Mouse (Mus musculus) layer of hippocampus, adult 11-12 months (tissue): Measurements from ENCODE around the gene Hltf.
A peak's percentile ranks its signal among the peaks of the same experiment; 100 is the strongest.
"Not testable (repeated sequence)": the region's sequence is repeated elsewhere in the genome, so short reads cannot be mapped to it uniquely, and the experiment has no call there.

Source experiments
- DNase-seq: peaks from one replicate; pipeline ENCODE4 v3.0.0; 2022; ENCODE audit warnings: low spot score

Hltf gene

DNA sequence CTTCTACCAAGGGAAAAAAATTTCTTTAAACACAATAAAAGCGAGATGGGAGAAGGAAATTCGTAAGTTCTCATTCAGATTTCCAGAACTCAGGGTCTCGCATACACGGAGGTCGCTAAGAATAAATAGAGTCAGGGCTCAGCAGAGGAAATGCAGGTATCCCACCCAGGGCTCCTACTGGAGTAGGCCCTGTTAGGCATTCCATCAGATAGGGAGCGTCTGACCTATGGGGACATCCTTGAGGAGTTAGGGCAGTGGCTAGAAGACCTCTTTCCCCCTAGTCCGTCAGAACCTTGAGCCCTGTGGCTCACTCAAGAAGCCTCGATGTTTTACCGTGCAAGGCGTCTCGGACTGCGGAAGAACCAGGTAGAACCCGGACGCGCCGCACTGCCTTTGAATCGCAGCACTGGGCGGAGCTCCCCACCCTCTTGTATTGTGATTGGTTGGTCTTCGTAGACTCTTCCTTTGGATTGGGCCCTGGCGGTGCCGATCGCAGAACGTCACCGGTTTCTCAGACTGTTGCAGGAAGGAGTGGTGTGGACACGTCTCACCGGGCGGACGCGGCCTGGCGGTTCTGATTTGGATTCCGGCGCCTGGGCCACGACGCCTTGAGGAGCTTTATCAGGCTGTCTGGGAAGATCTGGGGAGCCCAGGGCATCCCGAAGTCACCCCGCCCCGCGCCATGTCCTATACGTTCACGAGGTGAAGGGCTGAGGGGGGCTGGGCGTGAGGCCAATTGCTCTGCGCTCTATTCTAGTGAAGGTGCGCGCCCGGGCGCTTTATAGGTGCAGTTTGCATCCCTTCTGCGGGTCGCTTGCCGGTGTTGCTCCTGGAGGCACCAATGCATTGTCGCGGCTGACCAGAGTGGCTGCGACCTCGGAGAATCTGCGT lies at the start of gene Hltf:
Hltf (plus strand) TSS at position 506 of the 891 bp plus-strand sequence.
- DNase-seq: peak; percentile 96

DNA sequence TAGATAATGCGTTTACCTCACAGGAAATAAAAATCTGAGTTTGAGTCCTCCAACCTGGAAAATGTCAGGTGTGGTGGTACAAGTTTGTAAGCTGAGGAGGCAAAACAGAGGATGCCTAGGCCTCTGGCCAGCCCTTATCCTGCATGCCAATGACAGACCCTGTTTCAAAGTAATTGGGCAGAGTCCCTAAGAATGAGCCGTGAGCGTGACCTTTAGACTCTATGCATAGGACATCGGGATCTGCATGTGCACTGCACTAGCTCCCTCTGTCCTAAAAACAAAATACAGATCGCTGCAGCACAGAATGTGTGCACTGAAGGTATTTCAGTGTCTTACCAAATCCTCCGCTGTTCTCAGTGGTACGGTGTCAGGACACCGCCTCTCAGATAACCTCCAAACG lies 47.1 kb upstream of the Hltf start:
- no peak for DNase-seq

DNA sequence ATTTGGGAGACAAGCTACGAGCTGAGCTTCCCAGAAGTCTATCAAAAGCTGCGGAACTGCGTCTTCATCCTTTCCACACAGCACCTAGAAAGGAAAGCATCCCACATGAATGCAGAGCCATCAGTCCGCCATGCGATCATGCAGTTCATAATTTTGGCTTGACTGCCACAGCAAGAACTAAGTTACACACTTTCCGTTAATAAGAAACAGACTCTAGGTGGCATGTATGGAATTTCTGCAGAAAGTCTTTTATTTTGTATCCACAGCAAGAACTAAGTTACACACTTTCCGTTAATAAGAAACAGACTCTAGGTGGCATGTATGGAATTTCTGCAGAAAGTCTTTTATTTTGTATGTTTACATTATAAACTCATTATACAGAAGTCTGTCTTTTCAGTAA lies 46.7 kb upstream of the Hltf start:
- not testable (repeated sequence) for DNase-seq

DNA sequence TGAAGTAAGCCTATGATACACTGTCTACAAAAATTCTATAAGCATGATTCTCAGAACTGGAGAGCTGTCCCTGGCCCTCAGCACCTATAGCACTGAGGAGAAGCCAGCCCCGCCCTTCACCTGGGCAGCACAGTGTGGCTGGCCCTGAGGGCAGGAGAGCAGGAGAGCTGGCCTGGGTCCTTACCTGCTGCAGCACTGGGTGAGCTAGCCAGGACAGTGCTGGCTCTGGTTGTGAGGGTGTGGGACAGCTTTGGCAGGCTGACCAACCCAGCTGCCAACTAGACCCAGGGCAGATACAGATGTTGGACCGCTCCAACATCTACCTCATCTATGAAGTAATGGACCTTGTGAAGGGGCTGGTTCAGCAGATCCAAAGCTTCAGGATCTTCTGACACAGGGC lies 43.2 kb upstream of the Hltf start:
- DNase-seq: no peak

DNA sequence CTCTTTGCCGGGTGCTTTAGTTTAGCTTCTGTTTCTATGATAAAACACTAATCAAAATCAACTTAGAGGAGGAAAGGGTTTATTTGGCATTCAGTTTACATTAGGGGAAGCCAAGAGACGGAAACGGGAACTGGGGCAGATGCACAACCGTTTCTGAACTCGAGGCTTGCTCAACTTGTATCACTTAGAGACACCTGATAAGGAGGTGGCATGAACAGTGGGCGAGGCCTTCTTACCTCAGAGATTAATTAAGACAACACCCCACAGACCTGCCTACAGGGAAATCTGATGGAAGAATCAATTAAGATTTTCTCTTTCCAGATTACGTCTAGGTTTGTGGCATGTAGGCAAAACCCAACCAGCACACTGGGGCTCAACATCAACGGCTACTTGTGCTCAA lies 39.5 kb upstream of the Hltf start:
- no peak for DNase-seq

DNA sequence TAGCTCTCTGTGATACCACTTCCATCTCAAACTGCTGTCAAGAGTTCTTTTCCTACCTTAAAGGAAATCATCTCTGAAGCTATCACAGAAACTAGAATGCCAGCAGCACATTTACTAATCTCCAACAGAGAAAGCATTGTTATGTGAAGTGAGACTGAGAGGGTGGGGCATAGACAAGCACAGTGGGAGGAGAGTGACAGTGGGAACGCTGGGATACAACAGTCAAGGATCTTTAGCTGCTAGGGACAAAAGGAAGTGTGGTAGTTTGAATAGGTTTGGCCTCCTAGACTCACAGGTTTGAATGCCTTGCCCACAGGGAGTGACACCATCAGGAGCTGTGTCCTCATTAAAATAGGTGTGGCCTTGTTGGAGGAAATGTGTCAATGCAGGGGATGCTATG lies 33.8 kb upstream of the Hltf start:
- no peak for DNase-seq

DNA sequence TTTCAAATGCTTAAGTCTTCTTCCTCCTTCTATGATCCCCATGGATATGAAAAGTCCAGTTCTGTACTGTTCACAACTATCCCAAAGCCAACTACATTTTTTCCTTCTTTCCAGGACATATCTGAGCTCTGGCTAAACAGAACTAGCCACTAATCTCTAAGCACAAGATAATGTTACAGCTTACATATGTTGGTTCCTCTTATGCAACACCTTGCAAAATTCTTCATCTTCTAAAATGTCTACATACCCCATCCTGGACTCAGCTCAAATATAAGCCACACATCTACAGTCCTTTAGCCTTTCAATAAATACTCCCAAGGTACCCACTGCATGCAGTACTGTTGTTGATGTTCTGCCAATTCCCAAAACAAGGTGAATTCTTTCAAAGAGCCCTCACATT lies 31.1 kb upstream of the Hltf start:
- no peak for DNase-seq

DNA sequence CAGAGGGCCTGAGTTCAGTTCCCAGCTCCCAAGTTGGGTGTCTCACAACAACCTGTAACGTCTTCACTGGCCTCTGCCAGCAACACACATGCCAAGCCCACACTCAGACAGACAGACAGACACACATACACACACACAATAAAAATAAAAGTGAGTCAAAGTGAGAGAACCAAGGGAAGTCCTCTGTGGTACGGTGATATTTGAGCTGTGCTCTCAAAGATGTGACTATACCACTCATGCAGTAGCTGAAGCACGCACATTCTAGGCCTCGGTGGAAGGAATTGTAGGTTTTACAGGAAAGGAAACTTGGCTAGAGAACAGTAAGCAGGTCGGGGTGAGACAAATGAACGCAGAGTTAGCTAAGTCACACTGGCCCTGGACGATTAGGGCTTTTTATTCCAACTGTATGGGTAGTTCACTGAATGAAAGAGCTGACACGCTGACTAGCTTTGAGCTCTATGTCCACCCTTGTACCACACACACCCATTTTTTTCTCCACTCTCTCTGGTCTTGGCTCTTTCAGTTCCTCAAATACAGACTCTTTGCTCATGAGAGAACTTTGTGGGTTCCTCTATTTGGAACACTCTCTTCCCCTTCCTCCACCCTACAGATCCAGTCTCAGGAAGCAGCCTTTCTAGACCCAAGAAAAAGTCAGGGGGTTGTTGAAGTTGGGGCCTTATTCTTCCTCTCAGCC lies 30.5 kb upstream of the Hltf start:
- DNase-seq: no peak

DNA sequence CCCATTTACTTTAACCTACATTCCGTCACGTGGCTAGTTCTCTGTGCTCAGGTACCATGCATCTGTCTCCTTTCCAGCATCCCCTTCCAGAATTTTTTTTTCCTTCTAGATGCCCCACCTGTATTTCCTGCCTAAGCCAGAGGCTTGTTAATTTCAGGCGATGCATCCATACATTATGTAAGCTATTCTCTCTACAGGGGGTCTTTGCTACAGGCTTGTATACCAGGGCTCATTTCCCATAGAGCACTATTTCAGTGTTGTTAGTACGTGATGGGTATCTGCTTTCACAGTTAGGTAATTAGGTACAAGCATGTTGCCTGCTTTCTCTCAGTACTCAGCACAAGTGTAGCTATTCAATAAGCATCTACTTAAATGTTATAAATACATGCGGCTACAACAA lies 29.8 kb upstream of the Hltf start:
- no peak for DNase-seq

DNA sequence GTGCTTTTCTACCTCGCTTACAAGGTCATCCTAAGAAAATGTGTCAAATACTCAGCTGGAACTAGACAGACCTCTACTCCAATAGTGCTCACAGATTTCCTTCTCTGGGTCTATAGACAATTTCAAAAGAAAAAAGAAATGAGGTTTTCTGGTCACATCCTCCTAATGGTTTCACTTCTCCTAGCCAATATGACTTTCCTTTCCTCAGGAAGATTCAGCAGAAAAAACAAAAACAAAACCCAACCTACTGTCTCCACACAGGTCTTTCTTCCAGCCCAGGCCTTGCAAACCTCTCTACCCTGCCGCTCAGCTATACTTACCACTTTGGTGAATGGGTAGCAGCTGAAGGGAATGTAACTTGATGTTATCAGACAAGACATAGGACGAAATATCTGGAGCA lies 29.0 kb upstream of the Hltf start:
- DNase-seq: no peak

DNA sequence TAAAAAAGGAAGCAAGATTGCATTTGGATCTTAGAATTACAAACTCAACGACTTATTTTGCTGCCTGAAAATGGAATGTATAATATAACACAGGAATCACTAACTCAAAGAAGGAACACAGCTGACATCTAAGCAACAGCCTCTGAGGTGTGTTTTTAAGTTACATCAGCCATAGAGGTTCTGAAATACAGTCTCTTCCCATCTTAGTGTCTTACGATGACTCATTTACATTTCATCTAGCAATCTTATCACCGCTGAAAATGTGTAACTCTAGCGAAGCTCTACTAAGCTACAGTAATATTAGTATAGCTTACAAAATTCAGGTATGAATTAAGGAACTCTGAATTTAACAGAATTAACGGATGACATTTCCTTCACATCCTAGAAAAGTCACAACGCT lies 26.8 kb upstream of the Hltf start:
- DNase-seq: no peak

DNA sequence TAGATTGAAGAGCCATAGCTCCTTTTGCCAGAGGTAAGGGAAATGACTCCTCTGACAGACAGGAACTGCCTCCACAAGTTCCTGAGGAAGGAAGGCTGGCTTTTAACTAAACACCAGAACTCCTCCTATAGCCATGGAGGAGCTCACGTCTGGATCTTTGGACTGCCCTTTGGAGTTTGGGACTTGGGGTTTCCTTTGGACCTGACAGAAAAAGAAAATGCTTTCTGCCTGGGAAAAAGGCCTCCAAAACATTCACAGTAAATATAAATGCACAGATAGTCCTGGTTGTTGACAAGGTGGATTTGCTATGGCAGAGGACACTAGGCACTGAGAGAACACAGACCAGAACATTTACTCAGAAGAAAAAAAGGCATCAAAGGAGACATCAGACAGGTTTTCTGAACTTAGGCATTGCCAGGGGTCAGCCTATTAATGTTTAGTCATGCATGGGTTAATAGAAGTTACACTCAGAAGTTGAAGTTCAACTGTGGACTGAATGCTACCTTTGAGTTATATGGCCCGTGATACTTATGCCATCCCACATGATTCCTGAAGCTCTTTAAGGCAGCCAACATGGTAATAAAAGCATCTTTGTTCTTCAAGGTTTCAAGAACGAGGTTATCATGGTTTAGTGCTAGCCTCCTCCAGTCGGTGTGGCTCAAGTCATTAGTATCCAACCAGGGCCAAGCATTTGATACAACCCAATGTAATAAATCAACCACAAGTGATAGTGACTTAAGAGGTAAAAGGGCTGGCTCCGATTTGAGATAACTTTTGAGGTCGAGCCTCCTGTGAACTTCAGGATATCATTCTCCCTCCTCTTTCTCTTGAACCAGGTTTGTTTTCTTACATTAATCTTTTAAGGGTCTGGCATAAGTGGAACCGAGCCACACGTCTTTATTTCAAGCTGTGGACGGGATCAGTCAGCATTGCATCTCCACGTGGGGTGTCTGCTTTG lies 23.6 kb upstream of the Hltf start:
- DNase-seq: no peak

DNA sequence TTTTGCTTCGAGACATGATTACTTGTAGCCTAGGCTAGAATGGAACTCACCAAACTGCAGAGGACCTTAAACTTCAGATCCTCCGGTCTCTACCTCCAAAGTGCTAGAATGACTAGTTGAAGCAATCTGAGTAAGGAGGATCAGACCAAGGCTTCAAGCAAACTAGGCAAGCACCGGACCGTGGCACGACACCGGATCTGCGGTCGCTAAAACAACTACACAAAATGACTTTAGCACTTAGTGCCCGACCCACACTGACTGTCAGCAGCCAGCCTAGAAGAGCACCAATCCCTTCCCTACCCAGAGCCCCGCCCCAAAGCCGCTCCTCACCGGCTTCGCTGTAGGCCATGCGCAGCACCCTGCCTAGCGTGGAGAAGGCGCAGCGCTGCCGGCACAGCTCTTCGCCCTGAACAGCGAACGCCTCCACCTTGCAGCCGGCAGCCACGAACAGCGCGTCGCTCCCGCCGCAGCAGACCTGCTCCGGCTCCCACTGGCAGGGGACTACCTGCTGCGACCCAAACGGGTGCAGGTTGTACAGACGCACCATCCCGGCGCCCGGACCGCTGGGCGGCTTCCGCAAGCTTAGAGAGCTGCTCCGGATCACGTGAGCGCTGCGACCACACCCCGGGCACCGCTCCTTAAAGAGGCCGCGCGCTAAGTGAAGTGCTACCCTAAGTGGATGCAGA lies 22.7 kb upstream of the Hltf start, which contains the start of gene Hps3:
Hps3 (minus strand) TSS at position 597 of the 686 bp plus-strand sequence.
- peak; percentile 90 for DNase-seq

DNA sequence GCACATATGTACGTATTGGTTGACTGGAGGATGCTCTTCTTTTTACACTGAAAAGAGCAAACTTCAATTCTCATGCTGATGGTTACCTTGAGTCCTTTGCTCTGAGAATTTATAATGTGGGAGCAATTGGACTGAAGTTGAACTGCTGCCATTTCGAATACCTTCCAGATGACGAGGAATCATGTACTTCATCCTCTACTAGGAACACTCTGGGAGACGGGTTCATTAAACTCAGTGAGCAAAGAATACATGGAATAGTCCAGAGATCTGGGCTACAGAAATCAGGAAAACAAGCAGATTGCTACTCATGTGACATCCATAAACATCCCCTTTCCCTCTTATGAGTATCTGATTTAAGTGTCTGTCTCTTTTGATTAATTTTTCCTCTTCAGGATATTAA lies 21.5 kb upstream of the Hltf start:
- no peak for DNase-seq

DNA sequence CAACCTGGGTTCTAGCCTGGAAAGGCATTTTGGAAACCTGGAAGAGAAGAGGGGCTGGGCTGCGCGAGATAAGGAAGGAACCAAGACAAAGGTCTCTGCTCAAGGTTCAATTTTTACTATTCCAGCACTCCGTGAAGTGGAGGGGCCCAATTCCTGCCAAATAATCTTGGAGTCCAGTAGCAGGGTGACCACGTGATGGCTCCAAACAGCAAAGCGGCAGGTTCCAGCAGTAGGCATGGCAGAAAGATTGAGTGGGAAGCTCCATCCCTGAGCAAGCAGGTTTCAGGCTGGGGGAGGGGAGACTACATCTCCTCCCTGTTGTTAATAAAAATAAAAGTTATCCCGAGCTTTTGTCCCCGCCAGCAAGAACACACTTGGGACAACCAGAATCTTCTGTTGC lies 16.1 kb upstream of the Hltf start:
- not testable (repeated sequence) for DNase-seq

DNA sequence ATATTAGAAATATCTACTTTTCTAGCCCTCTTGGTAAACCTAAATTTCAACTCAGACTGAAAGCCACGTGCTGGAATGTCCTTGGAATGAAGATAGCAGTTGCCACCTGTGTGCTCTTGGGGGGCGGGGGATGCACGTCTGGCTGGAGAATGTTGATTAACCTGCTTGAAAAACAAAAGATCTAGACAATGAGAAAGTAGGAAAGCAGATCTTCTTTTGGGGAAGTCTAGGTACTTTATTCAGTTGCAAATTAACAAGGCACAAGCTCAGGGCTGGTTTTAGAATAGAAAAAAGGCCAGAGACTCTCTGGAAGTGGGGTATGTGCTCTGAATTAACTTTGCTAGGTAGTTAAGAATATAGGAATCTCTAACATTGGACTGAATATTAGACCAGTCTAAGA lies 12.9 kb upstream of the Hltf start:
- not testable (repeated sequence) for DNase-seq

DNA sequence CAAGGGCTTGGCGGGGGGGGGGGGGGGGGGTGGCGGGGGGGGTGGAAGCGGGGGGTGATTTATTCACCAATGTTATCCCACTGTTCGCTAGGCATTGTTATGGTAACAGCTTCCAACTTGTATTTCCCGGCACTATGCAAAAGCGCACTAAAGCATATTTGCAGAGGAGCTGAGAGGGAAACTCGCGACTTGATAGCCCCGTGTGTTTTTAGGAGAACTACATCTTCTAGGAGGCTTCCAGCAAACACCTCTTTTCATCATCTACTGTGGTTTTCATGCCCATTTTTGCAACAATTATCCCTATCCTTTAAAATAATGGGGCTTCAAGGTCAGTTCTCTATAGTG lies 558 bp downstream of the Hltf start:
- no peak for DNase-seq

DNA sequence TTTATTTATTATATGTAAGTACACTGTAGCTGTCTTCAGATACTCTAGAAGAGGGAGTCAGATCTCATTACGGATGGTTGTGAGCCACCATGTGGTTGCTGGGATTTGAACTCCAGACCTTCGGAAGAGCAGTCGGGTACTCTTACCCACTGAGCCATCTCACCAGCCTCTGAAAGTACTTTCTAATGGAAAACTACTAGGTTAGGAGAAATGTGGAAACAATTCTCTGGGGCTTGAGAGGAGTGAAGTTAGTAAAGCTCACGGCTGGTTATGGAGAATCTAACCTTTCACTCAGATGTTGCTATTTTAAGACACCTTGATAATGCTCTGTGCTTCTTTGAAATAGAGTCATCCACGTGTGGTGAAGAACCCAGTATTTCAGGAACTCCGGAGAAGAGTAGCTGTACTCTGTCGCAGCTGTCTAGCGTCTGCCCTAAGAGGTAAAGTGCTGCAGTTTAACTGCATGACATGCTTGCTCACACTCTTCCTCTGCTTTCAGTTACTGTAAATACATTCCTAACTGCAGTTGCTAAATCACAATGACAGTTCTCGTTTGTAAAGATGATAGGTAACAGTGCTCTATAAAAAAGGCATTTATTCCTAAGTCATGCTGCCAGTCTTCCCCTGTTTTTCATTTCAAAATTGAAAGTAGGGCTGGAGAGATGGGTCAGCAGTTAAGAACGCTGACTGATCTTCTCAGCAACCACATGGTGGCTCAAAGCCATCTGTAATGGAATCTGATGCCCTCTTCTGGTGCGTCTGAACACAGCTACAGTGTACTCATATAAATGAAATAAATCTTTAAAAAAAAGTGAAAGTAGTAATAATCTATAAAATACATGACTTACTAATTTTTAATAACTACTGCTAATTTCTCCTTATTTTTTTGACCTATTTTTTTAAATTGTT lies 18.8 kb downstream of the Hltf start:
- DNase-seq: no peak

DNA sequence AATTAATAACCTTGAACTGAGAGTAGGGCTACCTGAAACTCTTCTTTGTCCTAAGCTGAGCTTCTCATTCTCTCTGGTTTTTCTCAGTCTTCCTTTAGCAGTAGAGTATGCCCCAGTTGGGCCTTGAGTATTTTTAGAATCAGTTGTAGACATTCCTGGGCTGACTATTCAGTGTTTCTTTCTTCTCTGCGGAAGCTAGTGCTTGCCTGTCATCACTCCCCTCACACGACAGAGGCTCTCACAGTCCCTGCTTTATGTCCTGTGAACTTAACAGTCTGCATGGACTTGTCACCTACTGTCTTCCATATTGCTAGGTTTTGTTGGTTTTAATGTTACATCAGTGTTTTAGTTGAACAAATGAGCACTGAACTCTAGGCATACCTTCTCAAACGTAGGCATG lies 24.6 kb downstream of the Hltf start:
- DNase-seq: no peak

DNA sequence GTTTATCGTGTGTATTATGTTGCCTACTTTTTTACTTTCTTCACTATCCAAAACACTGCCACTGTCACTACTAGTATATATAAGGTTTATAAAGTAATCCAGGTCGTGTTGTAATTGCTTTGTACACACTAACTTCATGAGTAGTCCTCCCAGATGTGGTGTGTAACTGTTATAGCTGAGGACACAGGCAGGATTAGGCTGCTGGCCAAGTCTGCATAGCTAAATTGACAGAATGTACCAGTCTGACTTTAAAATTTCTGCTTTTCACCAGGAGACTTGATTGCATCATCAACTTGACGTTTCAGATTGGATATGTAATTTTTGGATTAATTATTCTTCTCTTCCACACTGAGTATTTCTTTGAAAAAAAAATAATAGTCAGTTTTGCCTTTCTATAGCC lies 46.2 kb downstream of the Hltf start:
- no peak for DNase-seq

DNA sequence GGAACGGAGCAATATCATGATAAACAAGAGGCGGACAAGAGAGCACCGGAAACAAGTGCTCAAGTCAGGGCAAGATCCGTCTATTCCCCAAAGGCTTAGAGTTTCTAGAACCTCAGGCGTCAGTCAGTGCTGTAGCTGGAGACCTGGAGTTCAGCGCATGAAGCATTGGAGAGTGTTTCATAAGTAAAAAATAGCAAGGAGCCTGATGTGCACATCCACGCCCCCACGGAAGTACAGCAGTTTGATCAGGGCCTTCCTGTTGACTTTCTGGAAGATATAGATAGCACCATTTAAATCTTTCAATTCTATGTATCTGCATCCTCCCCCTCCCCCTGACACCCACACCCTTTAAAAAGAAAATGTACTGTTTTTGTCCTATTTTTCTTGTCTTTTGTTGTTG lies 46.7 kb downstream of the Hltf start:
- no peak for DNase-seq
